In genomic region chr3:27656764-27657390, GRCm38 (mm10) we compare ENCODE assay signal across 7 mouse cellular contexts. TPM values are rescaled to one million over a fixed set of nuclear protein-coding genes. Genes with fewer than 3 reads are reported as not detected.
DNase-seq lines count a peak whose midpoint lies in the region; ATAC-seq and TF ChIP-seq lines count a peak whose summit lies in the region.

No protein-coding gene starts in this region.

- H3K9me3 ChIP-seq in hindbrain, postnatal 0 days (ENCODE audit: low read length) = no peaks in the 10 kb centered on the region

- TF ChIP-seq CTCF in hindbrain, postnatal 0 days (IDR thresholded peaks at IDR 0.05; ENCODE audit: low read depth) = no peak

- DNase-seq in urinary bladder, postnatal 25 days (ENCODE audit: low spot score) = peak; percentile 27
- no peak for DNase-seq in urinary bladder, postnatal 4 days (ENCODE audit: low spot score in 2 of 2)
- peak; percentile 51 for DNase-seq in embryo, embryonic 10.5 days (ENCODE audit: low spot score)
- peak; percentile 72 for DNase-seq in heart, postnatal 25 days (ENCODE audit: low spot score)
- DNase-seq in thymus, postnatal 10 days (ENCODE audit: low spot score in 2 of 2) = no peak
- DNase-seq in hindbrain, postnatal 0 days (ENCODE audit: low spot score) = no peak

- intact Hi-C loops in heart, postnatal 25 days (cut with DNase I) = loop anchor here (5.0 kb wide), 2 partner anchors 40 to 50 kb away; no protein-coding TSS in a partner anchor

- 39% methylated on average over 7 of the region's 7 CpGs for WGBS in hindbrain, postnatal 0 days

- H3K36me3 ChIP-seq in hindbrain, postnatal 0 days (ENCODE audit: insufficient read depth, low read length) = no peaks in the 10 kb centered on the region

- no peak overlapping the region for H3K27ac ChIP-seq in hindbrain, postnatal 0 days

- H3K9ac ChIP-seq in hindbrain, postnatal 0 days (replicated peaks; ENCODE audit: low read length) = no peak overlapping the region

- no peaks in the 10 kb centered on the region for H3K27me3 ChIP-seq in hindbrain, postnatal 0 days (ENCODE audit: insufficient read depth, low read length)

- H3K4me2 ChIP-seq in hindbrain, postnatal 0 days (ENCODE audit: low read depth, low read length) = no peak overlapping the region

- no peaks in the 10 kb centered on the region; the same call in 1 of the 2 replicates for H3K4me1 ChIP-seq in hindbrain, postnatal 0 days (ENCODE audit: insufficient read depth, low read length)

- no peak overlapping the region for H3K4me3 ChIP-seq in hindbrain, postnatal 0 days (ENCODE audit: low read length)

- ATAC-seq in monocyte, adult 5-6 weeks (replicated peaks; ENCODE audit: insufficient number of reproducible peaks, low FRiP score, low TSS enrichment, poor library complexity, severe bottlenecking) = peak; percentile 78
- no peak for ATAC-seq in hindbrain, postnatal 0 days

RNA-seq across cellular contexts. Expression of gene Fndc3b, which starts 54.2 kb away (rescaled TPM):
- 10 to 100 TPM; 58.5 to 69.4 TPM for total RNA-seq in heart, postnatal 25 days (2021)
- 11.4 to 14.0 TPM (median 12.6 TPM) in 3 replicates for total RNA-seq in monocyte, adult 5-6 weeks (2017)
- 14.0 and 16.0 TPM in 2 replicates for total RNA-seq in hindbrain, postnatal 0 days (2014; rRNA removed)
- 4.6 and 5.4 TPM in 2 replicates for polyA plus RNA-seq in hindbrain, postnatal 0 days (2015; fragmentation: Nextera tagmentation; extraction: Ambion mirVana)

Comparison
In these comparisons a context has a peak if more than half of its experiments do, and no peak if none do; other contexts are left out.
1. DNase-seq: peak in urinary bladder, postnatal 25 days (single experiment), embryo, embryonic 10.5 days (single experiment) and heart, postnatal 25 days (single experiment); none in urinary bladder, postnatal 4 days (0 of 2), thymus, postnatal 10 days (0 of 2) and hindbrain, postnatal 0 days (single experiment).